Mouse (Mus musculus): ENCODE data around the gene Cutc.

- TF ChIP-seq POLR2A (IDR thresholded peaks at IDR 0.05; ENCODE audit: control insufficient read depth, low read depth, low read length) (no peak), CTCF (IDR thresholded peaks at IDR 0.05; ENCODE audit: control insufficient read depth, insufficient read depth, insufficient replicate concordance, low read depth, low read length) (no peak)
These were observed 18.7 kb downstream of the Cutc start for GRCm38 (mm10) chr19:43771499-43771969.
